Mouse (Mus musculus) cerebellum, postnatal 4 days (tissue): Measurements from ENCODE around the gene Tmem40.

Experiments used
- DNase-seq, 2 experiments: peaks; one replicate each; pipeline ENCODE4 v3.0.0; 2022; ENCODE audit warnings: low spot score in 2 of 2, mixed read lengths in 1 of 2

Tmem40 gene

GRCm38 (mm10) chr6:115761995-115762756, at the start of gene Tmem40:
Tmem40 (minus strand) TSS chr6:115762410.
- no peak for DNase-seq

GRCm38 (mm10) chr6:115811606-115812005, 49.4 kb upstream of the Tmem40 start:
- DNase-seq = no peak

- DNase-seq = peak; percentile 59 to 82
Measured at GRCm38 (mm10) chr6:115808488-115809231, 46.5 kb upstream of the Tmem40 start, which contains the start of gene Rpl32. Rpl32 (minus strand) TSS chr6:115808747.

DNA sequence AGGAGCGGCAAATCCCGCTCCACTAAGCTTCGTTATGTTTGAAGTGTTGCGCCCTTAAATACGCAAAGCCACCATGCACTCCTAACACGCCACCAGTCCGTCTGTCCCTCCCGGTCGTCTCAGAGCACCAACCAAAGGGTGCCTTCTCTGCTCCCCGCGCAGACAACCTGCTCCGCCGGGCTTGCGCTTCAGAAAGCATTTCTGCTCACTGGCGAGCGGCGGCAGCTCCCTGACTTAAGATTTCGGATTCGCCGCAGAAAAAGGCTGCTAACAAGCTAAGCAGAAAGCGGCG, 45.9 kb upstream of the Tmem40 start:
- DNase-seq = no peak

DNA sequence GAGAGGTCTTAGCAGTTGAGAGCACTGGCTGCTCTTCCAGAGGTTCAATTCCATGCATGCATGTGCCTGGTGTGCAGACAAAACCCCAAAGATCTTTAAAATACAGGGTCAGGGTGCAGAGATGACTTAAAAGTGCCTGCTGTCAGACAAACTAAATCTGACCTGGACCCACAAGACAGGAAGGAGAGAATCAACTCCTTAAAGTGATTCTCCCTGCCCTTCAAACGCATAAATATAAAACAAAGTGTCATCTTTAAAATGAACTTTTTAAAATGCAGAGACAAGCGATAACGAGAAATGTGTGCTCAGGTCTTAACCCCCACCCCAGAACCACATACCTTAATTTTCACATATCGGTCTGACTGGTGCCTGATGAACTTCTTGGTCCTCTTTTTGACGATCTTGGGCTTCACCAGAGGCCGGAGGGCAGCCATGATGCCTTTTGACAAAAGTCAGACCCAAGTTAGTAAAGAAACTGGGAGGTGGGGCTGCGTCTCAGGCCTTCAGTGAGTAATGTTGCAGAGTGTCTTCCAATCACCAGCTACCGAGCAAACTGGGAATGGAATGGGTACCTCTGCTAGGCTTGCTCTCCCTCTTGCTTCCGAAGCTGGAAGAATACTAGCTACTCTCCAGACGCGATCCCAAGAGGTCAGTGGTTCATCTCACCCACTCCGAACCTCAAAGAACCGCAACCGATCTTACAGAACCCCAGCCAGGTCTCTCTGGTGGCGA, 45.4 kb upstream of the Tmem40 start:
- no peak for DNase-seq

GRCm38 (mm10) chr6:115804432-115805192, 42.4 kb upstream of the Tmem40 start:
- no peak for DNase-seq

DNA sequence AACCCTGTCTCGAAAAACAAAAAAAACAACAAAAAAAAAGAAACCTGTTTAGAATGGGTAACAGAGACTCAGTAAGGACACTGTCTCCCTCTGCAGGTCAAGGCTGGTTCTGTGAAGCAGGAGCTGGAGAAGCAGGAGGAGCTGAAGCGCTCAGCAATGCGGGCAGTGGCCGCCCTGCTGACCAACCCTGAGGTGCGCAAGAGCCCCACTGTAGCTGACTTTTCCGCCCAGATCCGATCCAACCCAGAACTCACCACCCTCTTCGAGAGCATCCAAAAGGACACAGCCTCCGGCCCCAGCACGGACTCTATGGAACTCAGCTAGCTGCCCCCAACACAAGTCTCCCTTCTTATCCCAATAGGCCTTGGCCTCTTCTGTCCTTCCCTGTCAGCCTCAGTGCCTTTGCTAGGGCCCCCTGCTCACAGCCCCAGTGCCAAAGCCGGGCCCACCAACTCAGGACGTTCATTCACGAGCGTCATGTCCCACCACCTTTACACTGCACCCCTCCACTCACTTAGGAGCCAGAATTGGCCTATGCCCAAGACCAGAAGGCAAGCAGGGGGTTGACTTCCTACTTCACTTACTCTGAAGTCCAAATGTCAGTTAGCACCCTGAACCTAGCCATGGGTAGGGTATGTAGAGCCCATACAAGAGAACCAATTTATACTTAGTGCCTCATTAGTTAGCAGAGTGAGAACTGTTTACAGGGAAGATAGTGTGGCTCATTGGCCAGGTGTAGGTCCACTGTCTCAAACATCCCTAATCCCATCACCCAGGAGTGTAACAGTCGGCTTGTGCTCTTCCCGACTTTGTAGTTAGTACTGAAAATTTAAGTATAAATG, 41.6 kb upstream of the Tmem40 start:
- peak in 1 of 2 experiments; percentile 72 for DNase-seq

DNA sequence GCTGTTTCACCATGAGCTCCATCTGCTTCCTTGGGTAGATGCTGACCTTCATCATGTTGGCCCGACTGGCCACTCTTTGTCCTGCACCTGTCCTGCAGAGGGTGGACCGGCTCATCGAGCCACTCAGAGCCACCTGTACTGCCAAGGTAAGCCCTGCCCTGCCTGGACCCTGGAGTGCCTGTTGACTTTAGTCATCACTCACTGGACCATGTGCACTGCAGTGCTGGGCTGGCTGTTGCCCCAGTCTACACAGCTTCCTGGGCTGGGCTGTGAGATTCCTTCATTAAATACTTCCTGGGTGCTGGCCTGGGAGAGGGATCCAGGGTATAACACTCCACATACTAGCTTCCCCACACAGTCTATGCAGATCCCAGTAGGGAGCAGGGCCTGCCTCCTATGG, 39.6 kb upstream of the Tmem40 start:
- no peak for DNase-seq

DNA sequence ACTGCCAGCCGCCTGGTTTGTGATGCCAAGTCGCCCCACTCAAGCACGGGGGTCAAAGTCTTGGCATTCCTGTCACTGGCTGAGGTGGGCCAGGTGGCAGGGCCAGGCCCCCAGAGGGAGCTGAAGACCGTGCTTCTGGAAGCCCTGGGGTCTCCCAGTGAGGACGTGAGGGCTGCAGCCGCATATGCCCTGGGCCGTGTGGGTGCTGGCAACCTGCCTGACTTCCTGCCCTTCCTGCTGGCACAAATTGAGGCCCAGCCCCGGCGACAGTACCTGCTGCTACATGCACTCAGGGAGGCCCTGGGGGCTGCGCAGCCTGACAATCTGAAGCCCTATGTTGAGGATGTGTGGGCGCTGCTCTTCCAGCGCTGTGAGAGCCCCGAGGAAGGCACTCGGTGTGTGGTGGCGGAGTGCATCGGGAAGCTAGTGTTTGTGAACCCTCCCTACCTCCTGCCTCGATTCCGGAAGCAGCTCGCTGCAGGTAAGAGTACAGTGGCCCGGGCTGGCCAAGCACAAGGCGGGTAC, 30.5 kb upstream of the Tmem40 start:
- DNase-seq = peak in 1 of 2 experiments; percentile 39

GRCm38 (mm10) chr6:115791842-115792686, 29.9 kb upstream of the Tmem40 start:
- DNase-seq = peak in 1 of 2 experiments; percentile 43

GRCm38 (mm10) chr6:115791016-115791415, 28.8 kb upstream of the Tmem40 start:
- no peak for DNase-seq

DNA sequence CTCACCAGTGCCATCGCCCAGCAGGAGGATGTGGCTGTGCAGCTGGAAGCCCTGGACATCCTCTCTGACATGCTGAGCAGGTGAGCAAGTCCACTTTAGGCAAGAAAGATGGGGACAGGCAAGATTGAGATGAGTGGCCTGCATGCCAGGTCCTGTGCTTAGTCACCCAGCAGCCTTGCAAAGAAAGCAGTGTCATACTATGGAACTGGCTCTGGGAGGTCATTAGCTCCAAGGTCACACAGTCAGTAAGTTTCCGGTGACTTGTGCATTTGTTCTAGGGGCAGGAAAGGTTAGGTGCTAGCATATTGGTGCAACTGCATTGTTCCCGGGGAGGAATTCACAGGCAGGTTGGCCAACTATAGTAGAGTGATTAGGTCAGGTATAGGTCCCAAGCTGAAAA, 20.6 kb upstream of the Tmem40 start:
- DNase-seq = no peak

DNA sequence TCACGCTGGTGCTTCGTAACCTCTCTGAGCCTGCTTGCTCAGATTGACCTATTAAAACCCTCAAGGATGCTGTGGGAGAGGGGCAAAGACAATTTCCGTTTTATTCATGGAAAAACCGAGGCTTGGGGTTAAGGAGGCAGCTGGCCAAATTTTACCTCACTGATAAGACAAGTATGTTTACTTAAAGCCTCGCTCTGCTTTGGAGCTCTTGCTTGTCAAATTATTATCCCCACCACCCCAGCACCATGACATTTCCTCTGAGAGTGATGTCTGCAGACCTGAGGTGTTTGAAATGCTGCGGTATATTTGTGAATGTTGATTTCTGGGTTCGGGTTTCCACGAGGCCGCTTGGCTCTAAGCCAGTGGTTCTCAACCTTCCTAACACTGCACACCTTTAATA, 14.2 kb upstream of the Tmem40 start:
- no peak for DNase-seq

DNA sequence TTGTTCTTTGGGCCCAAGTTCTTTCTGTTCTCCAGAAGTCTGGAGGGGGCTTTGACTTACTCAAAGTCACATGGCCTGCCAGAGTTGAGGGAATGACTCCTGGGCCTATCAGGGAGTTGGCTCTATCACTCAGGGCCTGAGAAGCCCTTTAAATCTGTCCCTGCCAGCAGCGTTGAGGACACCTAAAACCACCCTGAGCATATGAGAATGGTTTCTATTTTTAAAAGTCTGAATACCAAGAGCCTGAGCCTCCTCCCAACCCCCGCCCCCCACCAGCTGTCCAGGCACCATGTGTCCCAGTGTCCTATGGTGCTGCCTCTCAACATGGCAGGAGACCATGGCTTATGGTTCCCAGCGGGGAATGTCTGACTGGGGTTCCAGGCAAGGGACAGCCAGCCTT, 13.6 kb upstream of the Tmem40 start:
- DNase-seq = no peak

DNA sequence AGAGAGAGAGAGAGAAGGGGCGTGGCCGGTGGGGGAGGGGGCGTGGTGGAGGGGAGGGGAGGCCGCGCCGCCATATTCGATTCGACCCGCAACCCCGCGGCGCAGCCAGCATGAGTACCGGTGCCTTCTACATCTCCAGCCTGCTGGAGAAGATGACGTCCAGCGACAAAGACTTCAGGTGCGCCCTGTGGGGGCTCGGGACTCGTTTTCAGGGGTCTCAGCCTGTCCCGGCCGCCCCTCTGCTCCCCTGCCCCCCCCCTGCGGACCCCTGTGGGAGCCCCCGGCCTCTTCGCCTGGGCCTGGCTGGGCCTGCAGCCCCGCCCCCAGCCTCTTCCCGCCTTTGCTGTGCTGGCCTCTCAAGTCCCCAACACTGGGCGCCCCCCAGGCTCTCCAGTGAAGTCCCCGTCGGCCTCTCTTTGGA, 12.3 kb upstream of the Tmem40 start, which contains the start of gene Cand2:
TSS of gene Cand2 (plus strand) at position 38 of the 421 bp plus-strand sequence.
- DNase-seq = peak; percentile 47 to 65

- peak in 1 of 2 experiments; percentile 25 for DNase-seq
Measured at GRCm38 (mm10) chr6:115773966-115774413, 11.8 kb upstream of the Tmem40 start.

- no peak for DNase-seq
Measured at GRCm38 (mm10) chr6:115772604-115773003, 10.4 kb upstream of the Tmem40 start.

GRCm38 (mm10) chr6:115772201-115772600, 10.0 kb upstream of the Tmem40 start:
- DNase-seq = no peak

- DNase-seq = no peak
Measured at GRCm38 (mm10) chr6:115770852-115771251, 8.6 kb upstream of the Tmem40 start.
